8 mouse cellular contexts compared by ENCODE assay signal in the genomic region with DNA sequence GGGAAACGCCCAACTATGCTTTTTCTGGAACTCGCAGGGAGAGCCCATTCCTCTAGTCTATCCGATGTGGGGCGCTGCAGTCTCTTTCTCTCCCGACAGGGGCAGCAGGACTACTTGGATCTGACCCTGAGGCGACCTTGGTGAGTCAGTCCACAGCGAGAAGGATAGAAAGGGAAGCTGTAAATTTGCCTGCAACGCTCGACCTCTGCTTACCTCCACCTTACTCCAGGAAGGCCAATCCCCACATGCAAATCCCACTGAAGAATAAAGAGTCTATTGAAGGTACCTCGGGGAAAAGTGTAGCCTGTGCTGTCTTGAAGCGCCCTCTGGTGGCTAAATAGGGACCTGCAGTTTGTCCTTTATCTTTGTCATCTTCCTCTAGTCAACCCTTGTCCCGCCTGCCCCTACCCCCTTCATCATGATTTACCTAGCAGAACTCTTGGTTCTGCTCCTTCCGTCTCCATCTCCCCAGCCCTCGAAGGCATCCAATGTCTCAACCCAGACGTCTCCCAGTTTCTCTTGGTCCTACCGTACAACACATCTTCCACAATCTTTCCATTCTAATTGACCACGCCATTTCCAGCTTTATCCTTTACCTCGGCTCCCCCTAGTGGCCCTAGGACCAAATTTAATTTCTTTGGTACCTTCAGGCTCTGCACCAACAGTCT. TPM values are rescaled to one million over a fixed set of nuclear protein-coding genes. Genes with fewer than 3 reads are reported as not detected.
A peak's percentile ranks its signal among the peaks of the same experiment; 100 is the strongest.
DNase-seq lines count a peak whose midpoint lies in the region; ATAC-seq and TF ChIP-seq lines count a peak whose summit lies in the region.

No protein-coding gene starts in this region.

- peak; percentile 74 for ATAC-seq in Patski
- peak; percentile 51 for ATAC-seq in hindbrain, embryonic 14.5 days (ENCODE audit: low FRiP score)

- H3K4me1 ChIP-seq in hindbrain, embryonic 14.5 days (replicated peaks; ENCODE audit: control insufficient read depth, insufficient read depth, low read length): peaks cover 21% of the 10 kb centered on the region

- POLR2A ChIA-PET in Patski (lab: Charles Lee): interaction anchor here (1.8 kb wide), 1 partner anchor 68 kb away, joined by 9 read pairs; a partner anchor contains a TSS

- H3K36me3 ChIP-seq in hindbrain, embryonic 14.5 days (replicated peaks; ENCODE audit: control insufficient read depth, insufficient read depth): no peaks in the 10 kb centered on the region

- in situ Hi-C loops in Patski (cut with MboI; ENCODE audit: low pct_unique_long_range_greater_than_20kb): loop anchor here (5.0 kb wide), 1 partner anchor 224 kb away; no protein-coding TSS in a partner anchor

- DNase-seq in Patski (ENCODE audit: low read depth, low spot score): no peak
- peak; percentile 96 to 97 for DNase-seq in cerebellum, postnatal 14 days
- DNase-seq in frontal cortex, postnatal 25 days (ENCODE audit: low spot score in 2 of 2): peak; percentile 92 to 96
- DNase-seq in hindbrain, embryonic 14.5 days (ENCODE audit: low spot score): peak; percentile 93
- DNase-seq in layer of hippocampus, postnatal 36 days: peak; percentile 83 to 88
- DNase-seq in lung, postnatal 36 days: peak; percentile 93
- DNase-seq in retina, postnatal 1 day: peak; percentile 91
- peak; percentile 66 to 72 for DNase-seq in urinary bladder, adult 18-20 months (ENCODE audit: low spot score in 2 of 2)

- WGBS in hindbrain, embryonic 14.5 days: under 1% methylated on average over 18 of the region's 18 CpGs

- H3K27ac ChIP-seq in hindbrain, embryonic 14.5 days: no peak overlapping the region

- peak overlapping the region; percentile 19 for H3K4me3 ChIP-seq in hindbrain, embryonic 14.5 days (replicated peaks; ENCODE audit: low read length)

- H3K27me3 ChIP-seq in Patski: no peaks in the 10 kb centered on the region
- no peaks in the 10 kb centered on the region for H3K27me3 ChIP-seq in hindbrain, embryonic 14.5 days (ENCODE audit: control insufficient read depth, insufficient read depth, low read length)

- H3K9me3 ChIP-seq in hindbrain, embryonic 14.5 days (ENCODE audit: control insufficient read depth, low read length): no peaks in the 10 kb centered on the region

- no peak overlapping the region; the same call in 1 of the 2 replicates for H3K9ac ChIP-seq in hindbrain, embryonic 14.5 days

- CTCF ChIA-PET in Patski (lab: Charles Lee): interaction anchor here (0.5 to 4.8 kb wide), 36 partner anchors 8 to 417 kb away, joined by 3 to 75 read pairs (median 4); a partner anchor contains a TSS

- TF ChIP-seq CTCF in Patski (IDR thresholded peaks at IDR 0.05): peak; percentile 98

- H3K4me2 ChIP-seq in hindbrain, embryonic 14.5 days (replicated peaks): peak overlapping the region; percentile 40

RNA-seq across cellular contexts. Expression of a gene that starts 4.3 kb away (rescaled TPM):
- polyA plus RNA-seq in Patski (2021): 0.37 TPM
- polyA plus RNA-seq in hindbrain, embryonic 14.5 days (2014; fragmentation: Nextera tagmentation; extraction: Ambion mirVana): 4.5 and 6.3 TPM in 2 replicates
- total RNA-seq in layer of hippocampus, postnatal 36 days (2021): 1 to 10 TPM; 3.3 TPM
